Mouse (Mus musculus): ENCODE data around the gene Gm20390.

The Gm20390 gene

DNA sequence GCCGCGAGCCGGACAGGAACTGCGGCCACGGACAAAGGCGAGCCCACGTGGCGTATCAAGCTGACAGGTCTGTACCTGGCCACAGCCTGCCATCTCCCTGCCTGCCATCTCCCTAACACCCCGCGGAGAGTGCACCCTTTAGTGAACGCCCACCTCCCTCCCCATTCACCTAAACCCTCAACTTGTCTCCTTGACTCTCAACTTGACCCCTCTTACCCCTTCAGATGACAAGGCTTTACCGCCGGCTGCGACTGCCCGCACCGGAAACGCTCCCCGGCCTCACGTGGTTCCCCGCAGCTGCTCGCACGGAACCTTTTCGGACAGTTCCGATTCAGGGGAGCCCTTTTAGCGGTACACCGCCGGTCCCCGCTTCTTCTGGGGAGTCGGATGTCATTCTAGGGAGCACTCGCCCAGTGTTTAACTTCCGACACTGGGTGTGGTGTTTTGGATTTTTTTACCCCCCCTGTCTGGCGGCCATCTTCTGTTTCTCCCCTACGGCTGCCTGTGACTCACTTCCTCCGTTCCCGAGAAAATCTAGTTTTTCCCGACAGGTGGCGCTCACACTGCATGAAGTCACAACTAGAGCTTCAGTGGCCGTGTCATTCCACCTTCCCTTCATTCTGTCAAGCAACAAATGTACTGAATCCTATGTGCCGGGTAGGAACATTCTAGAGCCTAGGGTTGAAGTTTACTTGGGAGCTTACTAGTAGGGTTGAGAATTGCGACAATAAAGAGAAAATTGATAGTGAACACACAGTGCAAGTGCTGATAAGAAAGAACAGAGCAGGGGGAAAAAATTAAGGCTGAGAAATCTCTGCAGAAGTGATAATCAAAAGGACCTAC is at the start of gene Gm20390, which contains the start of gene Nme1:
Gene Gm20390, minus strand, starts transcription at position 289 of the 843 bp plus-strand sequence.
Gene Nme1, minus strand, starts transcription at position 517 of the 843 bp plus-strand sequence.
- DNase-seq (ENCODE audit: low spot score in 2 of 2): peak; percentile 97 to 99

- no peak for DNase-seq (ENCODE audit: low spot score in 2 of 2)
Measured at GRCm38 (mm10) chr11:94003346-94003745, 35.3 kb upstream of the Gm20390 start.

DNA sequence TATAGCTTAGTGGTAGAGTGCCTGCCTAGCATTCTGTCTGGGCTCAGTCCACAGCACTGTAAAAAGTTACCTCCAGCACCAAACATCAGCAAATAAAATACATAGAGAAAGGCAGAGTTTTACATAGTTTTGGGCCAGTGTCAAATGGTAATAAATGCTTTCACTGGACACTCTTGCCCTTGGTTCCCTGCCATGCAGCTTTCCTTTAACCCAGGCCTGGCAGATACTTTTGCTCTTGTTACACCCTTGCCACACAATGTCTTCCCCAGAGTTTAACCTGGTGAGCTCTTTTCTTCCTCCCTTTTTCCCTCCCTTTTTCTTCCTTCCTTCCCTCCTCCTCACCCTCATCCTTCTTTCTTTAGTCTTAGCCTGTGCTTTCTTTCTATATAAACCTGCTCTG is 31.2 kb upstream of the Gm20390 start:
- DNase-seq (ENCODE audit: low spot score in 2 of 2): no peak

- DNase-seq (ENCODE audit: low spot score in 2 of 2): no peak
Measured at GRCm38 (mm10) chr11:93997141-93997775, 29.2 kb upstream of the Gm20390 start.

DNA sequence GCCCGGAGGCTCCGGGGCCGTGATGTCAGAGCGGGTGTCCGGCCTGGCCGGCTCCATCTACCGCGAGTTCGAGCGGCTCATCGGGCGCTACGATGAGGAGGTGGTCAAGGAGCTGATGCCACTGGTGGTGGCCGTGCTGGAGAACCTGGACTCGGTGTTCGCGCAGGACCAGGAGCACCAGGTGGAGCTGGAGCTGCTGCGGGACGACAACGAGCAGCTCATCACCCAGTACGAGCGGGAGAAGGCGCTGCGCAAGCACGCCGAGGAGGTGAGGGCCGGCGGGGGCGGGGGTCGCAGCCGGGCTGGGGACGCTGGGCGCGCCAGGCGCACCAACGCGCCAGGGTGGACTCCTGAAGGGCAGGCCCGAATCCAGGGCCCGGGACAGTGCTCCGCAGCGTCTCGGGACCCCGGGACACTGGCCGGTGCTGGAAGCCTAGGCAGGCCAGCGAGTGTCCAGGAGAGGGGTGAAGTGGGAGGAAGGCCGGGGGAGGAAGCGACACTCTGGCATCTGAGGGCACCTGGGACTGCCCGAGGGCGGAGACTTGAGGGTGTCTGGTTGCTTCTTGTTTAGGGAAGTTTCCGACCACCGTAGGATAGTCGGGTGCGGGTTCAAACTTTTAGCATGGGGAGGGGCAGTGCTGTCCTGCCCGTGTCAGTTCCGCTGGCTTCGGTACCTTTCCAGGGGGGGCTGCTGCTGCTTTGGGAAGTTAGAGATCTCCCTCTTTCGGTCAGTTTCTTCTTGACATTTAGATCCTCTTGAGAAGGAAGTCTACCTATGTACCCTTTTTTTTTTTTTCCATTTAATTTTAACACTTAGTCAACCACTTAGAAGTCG is 28.4 kb upstream of the Gm20390 start:
- DNase-seq (ENCODE audit: low spot score in 2 of 2): peak; percentile 22 to 28

DNA sequence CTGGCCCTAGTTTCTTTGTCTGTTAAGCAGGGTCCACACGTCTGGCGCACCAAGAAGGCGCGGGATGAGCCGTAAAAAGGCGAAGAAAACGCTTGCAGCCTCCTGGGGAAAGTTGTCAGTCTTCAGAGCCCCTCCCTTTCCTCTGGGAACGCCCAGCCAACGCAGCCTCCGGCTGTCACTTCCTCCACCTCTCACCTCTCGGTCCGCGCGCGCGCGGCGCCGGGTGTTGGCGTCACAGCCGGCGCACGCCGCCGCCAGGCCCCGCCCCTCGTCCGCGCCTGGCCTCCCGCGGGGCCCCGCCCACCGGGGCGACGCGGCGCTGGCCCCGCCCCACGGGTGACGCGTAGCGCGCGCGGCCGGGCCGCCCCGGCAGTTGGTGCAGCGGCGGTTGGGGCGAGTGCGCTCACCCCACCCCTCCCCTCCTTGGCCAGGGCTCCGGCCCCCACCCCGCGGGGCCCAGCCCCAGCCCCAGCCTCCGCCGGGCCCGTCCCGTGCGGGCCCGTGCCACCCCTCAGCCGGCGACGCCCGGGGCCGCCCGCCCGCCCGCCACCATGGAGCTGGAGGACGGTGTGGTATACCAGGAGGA is 27.7 kb upstream of the Gm20390 start, which contains the start of gene Spag9:
Gene Spag9, plus strand, starts transcription at position 372 of the 586 bp plus-strand sequence.
- peak; percentile 61 to 87 for DNase-seq (ENCODE audit: low spot score in 2 of 2)

- DNase-seq (ENCODE audit: low spot score in 2 of 2): peak; percentile 42 to 64
Measured at GRCm38 (mm10) chr11:93995111-93995719, 27.1 kb upstream of the Gm20390 start.

DNA sequence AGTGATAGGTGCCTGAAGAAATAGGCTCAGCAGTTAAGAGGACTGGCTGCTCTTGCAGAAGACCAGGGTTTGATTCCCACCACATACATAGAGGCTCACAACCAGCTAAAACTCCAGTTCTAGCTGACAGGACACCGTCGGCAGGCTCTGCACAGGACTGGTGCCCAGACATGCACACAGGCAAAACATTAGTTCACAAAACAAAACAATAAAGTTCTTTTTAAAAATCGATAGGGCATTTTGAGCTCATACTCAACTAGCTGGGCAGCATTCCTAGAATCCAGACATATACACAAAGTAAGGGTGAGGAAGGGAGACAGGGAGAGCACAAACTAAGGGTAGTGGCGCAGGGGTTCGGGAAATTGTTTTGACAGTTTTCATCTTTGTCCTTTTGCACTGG is 26.4 kb upstream of the Gm20390 start:
- DNase-seq (ENCODE audit: low spot score in 2 of 2): no peak

GRCm38 (mm10) chr11:93988328-93989062 is 20.4 kb upstream of the Gm20390 start:
- no peak for DNase-seq (ENCODE audit: low spot score in 2 of 2)

- no peak for DNase-seq (ENCODE audit: low spot score in 2 of 2)
Measured at GRCm38 (mm10) chr11:93987625-93988327, 19.7 kb upstream of the Gm20390 start.

GRCm38 (mm10) chr11:93987026-93987425 is 18.9 kb upstream of the Gm20390 start:
- DNase-seq (ENCODE audit: low spot score in 2 of 2): no peak

DNA sequence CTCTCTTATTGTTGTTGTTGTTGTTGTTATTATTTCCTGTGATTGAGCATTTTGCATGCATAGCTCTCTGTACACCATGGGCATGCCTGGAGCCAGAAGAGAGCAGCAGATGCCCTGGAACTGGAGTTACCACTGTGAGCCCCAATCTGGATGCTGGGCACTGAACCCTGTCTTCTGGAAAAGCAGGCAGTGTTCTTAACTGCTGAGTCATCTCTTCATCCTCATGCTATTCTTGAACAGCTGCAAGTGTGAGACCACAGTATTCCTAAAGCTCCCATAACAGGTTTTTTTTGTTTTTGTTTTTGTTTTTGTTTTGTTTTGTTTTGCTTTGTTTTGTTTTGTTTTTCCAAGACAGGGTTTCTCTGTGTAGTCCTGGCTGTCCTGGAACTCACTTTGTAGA is 18.2 kb upstream of the Gm20390 start:
- no peak for DNase-seq (ENCODE audit: low spot score in 2 of 2)

- DNase-seq (ENCODE audit: low spot score in 2 of 2): no peak
Measured at GRCm38 (mm10) chr11:93985265-93985664, 17.2 kb upstream of the Gm20390 start.

GRCm38 (mm10) chr11:93984619-93985018 is 16.5 kb upstream of the Gm20390 start:
- no peak for DNase-seq (ENCODE audit: low spot score in 2 of 2)

DNA sequence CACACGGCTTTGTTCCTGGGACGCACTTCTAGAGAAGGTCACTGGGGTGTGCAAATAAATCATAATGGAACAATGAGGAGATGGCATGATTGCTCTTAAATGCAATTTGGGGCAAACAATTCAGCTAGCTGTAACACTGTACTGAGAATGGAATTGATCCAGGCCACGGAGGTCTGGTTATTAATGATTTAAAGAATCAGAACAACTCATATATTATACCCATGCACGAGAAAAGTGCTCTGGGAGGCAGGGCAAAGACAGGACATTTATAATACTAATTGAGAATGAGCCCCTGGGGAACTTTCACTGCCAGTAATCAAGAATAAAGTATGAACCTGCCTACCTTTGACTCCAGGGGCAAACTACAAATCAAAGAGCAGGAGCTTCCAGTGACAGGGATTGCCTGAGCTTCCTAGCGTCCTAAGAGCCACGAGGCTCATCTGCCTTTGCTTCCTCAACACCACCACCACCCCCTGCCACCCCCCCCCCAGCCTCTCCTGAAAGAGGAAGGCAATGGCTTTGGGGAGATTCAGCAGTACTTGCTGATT is 11.5 kb upstream of the Gm20390 start:
- DNase-seq (ENCODE audit: low spot score in 2 of 2): no peak

DNA sequence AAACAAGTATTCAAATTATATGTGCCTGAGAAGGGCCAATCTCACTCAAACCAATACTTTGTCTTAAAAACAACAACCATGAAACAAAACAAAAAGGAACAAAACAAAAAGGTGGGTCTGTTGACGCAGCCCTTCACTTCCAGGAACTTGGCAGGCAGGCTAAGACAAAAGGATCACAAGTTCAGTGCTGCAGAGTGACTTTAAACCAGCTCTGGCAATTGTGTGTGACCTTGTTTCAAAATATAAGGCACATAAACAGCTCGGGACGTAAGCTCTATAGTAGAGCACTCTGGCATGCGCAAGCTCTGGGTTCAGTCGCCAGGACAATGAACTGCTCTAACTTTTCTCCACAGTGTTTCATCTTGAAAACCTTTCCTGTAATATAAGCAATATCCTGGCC is 4.9 kb upstream of the Gm20390 start:
- no peak for DNase-seq (ENCODE audit: low spot score in 2 of 2)

- DNase-seq (ENCODE audit: low spot score in 2 of 2): no peak
Measured at GRCm38 (mm10) chr11:93969799-93970198, 1.7 kb upstream of the Gm20390 start.

DNA sequence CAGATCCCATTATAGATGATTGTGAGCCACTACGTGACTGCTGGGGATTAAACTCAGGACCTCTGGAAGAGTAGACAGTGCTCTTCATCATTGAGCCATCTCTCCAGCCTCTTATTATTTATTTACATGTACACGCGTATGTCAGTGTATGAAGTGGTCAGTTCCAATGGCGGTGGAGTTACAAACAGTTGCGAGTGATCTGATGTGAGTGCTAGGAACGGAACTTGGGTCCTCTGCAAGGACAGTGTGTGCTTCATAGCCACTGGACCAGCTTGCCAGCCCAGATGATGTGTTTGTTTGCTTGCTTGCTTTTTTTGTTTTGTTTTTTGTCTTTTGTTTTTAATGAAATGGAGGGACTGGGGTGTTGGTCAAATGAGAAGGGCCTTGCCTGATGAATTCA is 1.1 kb upstream of the Gm20390 start:
- no peak for DNase-seq (ENCODE audit: low spot score in 2 of 2)

- DNase-seq (ENCODE audit: low spot score in 2 of 2): no peak
Measured at GRCm38 (mm10) chr11:93968848-93969128, 695 bp upstream of the Gm20390 start.

- no peak for DNase-seq (ENCODE audit: low spot score in 2 of 2)
Measured at GRCm38 (mm10) chr11:93967381-93967780, 712 bp downstream of the Gm20390 start.

Data from frontal cortex, postnatal 25 days (tissue).